Mouse (Mus musculus) spleen, adult 2 months (tissue): ENCODE results near the gene Lgr4. TPM values are rescaled to one million over a fixed set of nuclear protein-coding genes. Genes with fewer than 3 reads are reported as not detected.

Experiments
- DNase-seq, 2 experiments: peaks; one replicate each; pipeline versions ENCODE4 v3.0.0 to v3.0.0-alpha.2; 2012 to 2021; ENCODE audit warnings: low spot score in 2 of 2, low read depth in 1 of 2
- H3K27ac ChIP-seq: fragments of 200-500 bp; 2 replicates; pipeline ENCODE4 v1.5.1; 2012; ENCODE audit warnings: low read length, inconsistent platforms; ENCODE audit not compliant: insufficient read depth
- H3K27me3 ChIP-seq: fragments of 200-500 bp; 2 replicates; pipeline ENCODE4 v1.6.1; 2012; ENCODE audit warnings: mild to moderate bottlenecking, moderate library complexity, low read length, inconsistent platforms; ENCODE audit not compliant: control insufficient read depth, insufficient read depth
- H3K36me3 ChIP-seq: fragments of 200-500 bp; 2 replicates; pipeline ENCODE4 v1.6.1; 2012; ENCODE audit warnings: mild to moderate bottlenecking, low read length, inconsistent platforms; ENCODE audit not compliant: control insufficient read depth, insufficient read depth
- H3K4me1 ChIP-seq: fragments of 200-500 bp; 2 replicates; pipeline ENCODE4 v1.6.1; 2011; ENCODE audit warnings: inconsistent platforms; ENCODE audit not compliant: control insufficient read depth, insufficient read depth, insufficient read length
- H3K4me3 ChIP-seq: fragments of 200-500 bp; 2 replicates; pipeline ENCODE4 v1.5.1; 2011; ENCODE audit warnings: mild to moderate bottlenecking, inconsistent platforms; ENCODE audit not compliant: insufficient read depth, insufficient read length; ENCODE audit errors: extremely low read depth
- CTCF ChIP-seq: fragments of 200-500 bp; IDR thresholded peaks from 2 replicates; pipeline ENCODE4 v1.5.1; 2011; ENCODE audit warnings: mild to moderate bottlenecking, inconsistent platforms; ENCODE audit not compliant: insufficient read depth, insufficient read length, insufficient replicate concordance; ENCODE audit errors: extremely low read depth
- POLR2A ChIP-seq: fragments of 200-500 bp; IDR thresholded peaks from 2 replicates; pipeline ENCODE4 v1.6.1; 2011; ENCODE audit warnings: low read depth, low read length, inconsistent platforms
- WGBS: fragments of 180-500 bp; shearing (Covaris S2); methylation state at CpG from one replicate; pipeline ENCODE4 v1.1.7; 2018; 5-methylcytosine and 5-hydroxymethylcytosine counted together
- polyA plus RNA-seq: library from polyadenylated mRNA; depleted of rRNA; stranded (reverse); fragments of >200 nt; gene quantifications from 2 replicates; pipeline ENCODE4 v1.2.3, GENCODE M21; 2012

Gene Lgr4
- polyA plus RNA-seq, 1 experiment, result 0.65 TPM

GRCm38 (mm10) chr2:109974807-109975206 lies 57.4 kb downstream of the Lgr4 start:
- Histone ChIP-seq H3K4me1 (no peaks in the 10 kb centered on the region), H3K36me3 (no peaks in the 10 kb centered on the region), H3K27me3 (no peaks in the 10 kb centered on the region), H3K27ac (no peak overlapping the region), H3K4me3 (no peak overlapping the region)
- TF ChIP-seq CTCF, result no peak
- TF ChIP-seq POLR2A, result no peak
- no peak for DNase-seq
- whole genome bisulfite sequencing, result 94% methylated on average over 7 of the region's 7 CpGs

DNA sequence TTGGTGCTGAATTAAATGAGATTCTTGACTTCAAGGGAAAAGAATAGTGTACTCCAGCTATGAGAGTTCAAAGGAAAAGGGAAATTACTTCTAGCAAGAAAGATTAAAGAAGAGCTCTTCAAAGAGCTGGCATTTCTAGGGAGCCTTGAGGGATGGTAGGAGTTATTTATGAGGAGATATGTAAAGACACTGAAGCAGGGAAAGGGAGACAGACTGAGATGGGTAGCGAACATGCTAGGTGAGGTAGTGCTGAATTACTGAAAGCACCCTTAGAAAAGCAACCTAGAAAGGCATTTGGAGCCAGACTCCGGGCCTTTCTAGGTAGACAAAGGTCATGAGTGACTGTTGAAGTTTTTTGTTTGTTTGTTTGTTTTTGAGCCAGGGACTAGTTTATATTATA lies 58.7 kb downstream of the Lgr4 start:
- DNase-seq, result no peak
- Histone ChIP-seq H3K27ac (no peak overlapping the region), H3K4me1 (no peaks in the 10 kb centered on the region), H3K27me3 (no peaks in the 10 kb centered on the region), H3K36me3 (no peaks in the 10 kb centered on the region), H3K4me3 (no peak overlapping the region)
- TF ChIP-seq POLR2A, result no peak
- TF ChIP-seq CTCF, result no peak
- WGBS, result 88% methylated on average over 2 of the region's 2 CpGs

DNA sequence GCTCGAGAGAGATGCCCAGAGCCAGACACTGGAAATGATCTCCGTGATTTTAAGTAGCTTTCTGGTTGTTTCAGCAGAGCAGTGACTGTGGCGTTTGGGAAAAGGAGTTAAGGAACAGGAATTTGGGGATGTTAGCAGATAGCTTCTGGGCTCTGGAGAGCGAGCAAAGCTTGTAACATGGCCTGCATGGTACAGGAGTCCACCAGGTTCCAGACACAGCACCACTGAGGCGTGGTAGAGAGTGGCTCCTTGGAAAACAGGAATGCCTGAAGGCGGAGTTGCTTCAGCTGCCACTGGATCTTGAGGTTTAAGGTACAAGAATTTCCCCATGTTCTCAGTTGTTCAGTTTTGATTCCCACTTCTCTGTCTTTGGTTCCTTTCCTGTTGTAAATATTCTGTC lies 59.9 kb downstream of the Lgr4 start:
- no peak overlapping the region for H3K27ac ChIP-seq
- no peaks in the 10 kb centered on the region for H3K36me3 ChIP-seq
- H3K4me3 ChIP-seq, result no peak overlapping the region
- no peak for DNase-seq
- no peak for TF ChIP-seq CTCF
- no peak for TF ChIP-seq POLR2A
- H3K4me1 ChIP-seq, result no peaks in the 10 kb centered on the region
- no peaks in the 10 kb centered on the region for H3K27me3 ChIP-seq
- WGBS, result 87% methylated on average over 6 of the region's 6 CpGs

DNA sequence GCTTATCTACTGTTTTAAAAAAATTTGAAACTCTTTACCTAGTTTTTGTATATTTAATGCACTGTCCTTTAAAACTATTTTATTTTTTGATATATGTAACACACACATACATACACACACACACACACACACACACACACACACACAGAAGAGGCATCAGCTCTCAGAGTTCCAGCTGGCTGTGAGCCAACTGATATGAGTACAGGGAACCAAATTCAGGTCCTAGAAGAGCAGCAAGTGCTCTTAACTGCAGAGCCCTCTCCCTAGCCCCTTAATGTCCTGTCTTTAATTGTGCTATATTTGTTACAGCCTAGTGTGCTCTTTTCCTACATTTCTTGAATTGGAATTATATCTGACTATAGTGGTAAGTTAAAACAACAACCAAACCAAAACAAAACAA lies 61.8 kb downstream of the Lgr4 start:
- no peak for DNase-seq
- no peak overlapping the region for H3K27ac ChIP-seq
- H3K4me3 ChIP-seq, result no peak overlapping the region
- no peak for TF ChIP-seq CTCF
- no peak for TF ChIP-seq POLR2A
- no peaks in the 10 kb centered on the region for H3K27me3 ChIP-seq
- H3K36me3 ChIP-seq, result no peaks in the 10 kb centered on the region
- H3K4me1 ChIP-seq, result no peaks in the 10 kb centered on the region

- TF ChIP-seq POLR2A (no peak), CTCF (no peak)
- no peak for DNase-seq
- no peak overlapping the region for H3K27ac ChIP-seq
- H3K4me3 ChIP-seq, result no peak overlapping the region
- no peaks in the 10 kb centered on the region for H3K27me3 ChIP-seq
- 91% methylated on average over 6 of the region's 6 CpGs for WGBS
- no peaks in the 10 kb centered on the region for H3K36me3 ChIP-seq
- H3K4me1 ChIP-seq, result no peaks in the 10 kb centered on the region
Observed at GRCm38 (mm10) chr2:109983435-109983834, 66.0 kb downstream of the Lgr4 start.

DNA sequence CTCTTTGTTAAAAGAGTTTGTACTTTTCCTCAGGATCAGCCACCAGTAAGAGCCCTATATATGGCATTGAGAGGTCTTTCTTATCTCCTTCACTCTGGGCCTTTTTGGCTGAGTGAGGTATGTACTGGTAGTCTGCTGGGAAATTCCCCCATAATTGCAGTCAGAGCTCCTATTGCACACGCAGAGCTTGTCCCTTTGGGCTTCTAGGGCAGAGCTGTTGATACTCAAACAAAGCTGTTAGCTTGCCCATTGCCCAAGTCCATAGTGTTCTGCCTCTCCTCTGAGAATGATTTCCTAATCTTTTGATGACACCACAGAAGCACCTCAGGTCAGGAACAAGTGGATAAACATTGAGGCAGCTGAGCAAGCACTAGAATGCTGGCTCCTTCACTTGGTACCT lies 67.5 kb downstream of the Lgr4 start:
- Histone ChIP-seq H3K4me3 (no peak overlapping the region), H3K36me3 (no peaks in the 10 kb centered on the region), H3K27ac (no peak overlapping the region), H3K27me3 (no peaks in the 10 kb centered on the region), H3K4me1 (no peaks in the 10 kb centered on the region)
- WGBS, result 76% methylated on average over 1 of the region's 1 CpGs
- TF ChIP-seq CTCF, result no peak
- DNase-seq, result no peak

- no peaks in the 10 kb centered on the region for H3K27me3 ChIP-seq
- no peaks in the 10 kb centered on the region for H3K4me1 ChIP-seq
- H3K36me3 ChIP-seq, result no peaks in the 10 kb centered on the region
- H3K4me3 ChIP-seq, result no peak overlapping the region
- 88% methylated on average over 9 of the region's 9 CpGs for WGBS
- no peak for TF ChIP-seq CTCF
- TF ChIP-seq POLR2A, result no peak
- no peak overlapping the region for H3K27ac ChIP-seq
- no peak for DNase-seq
Observed at GRCm38 (mm10) chr2:109985560-109985959, 68.1 kb downstream of the Lgr4 start.
